Mouse (Mus musculus) lung, embryonic 14.5 days (tissue): ENCODE measurements around the gene Klf3. TPM values are rescaled to one million over a fixed set of nuclear protein-coding genes. Genes with fewer than 3 reads are reported as not detected.

ENCODE experiments used
- ATAC-seq: fragments of 200-750 bp; cut with Nextera tagmentation; 2 replicates; pipeline ENCODE4 v1.8.0; 2017; ENCODE audit warnings: mild to moderate bottlenecking, moderate TSS enrichment, moderate library complexity; ENCODE audit not compliant: insufficient read depth
- DNase-seq: peaks from one replicate; pipeline ENCODE4 v3.0.0-alpha.2; 2015
- H3K27ac ChIP-seq: fragments of 300-500 bp; sonication (generic); 2 replicates; pipeline ENCODE4 v1.5.1; 2014; ENCODE audit warnings: low read depth, mild to moderate bottlenecking, moderate library complexity
- H3K27me3 ChIP-seq: fragments of 300-500 bp; sonication (generic); 2 replicates; pipeline ENCODE4 v1.6.1; 2014; ENCODE audit warnings: low read length, control low read depth; ENCODE audit not compliant: insufficient read depth
- H3K36me3 ChIP-seq: fragments of 300-500 bp; sonication (generic); 2 replicates; pipeline ENCODE4 v1.6.1; 2014; ENCODE audit warnings: control low read depth; ENCODE audit not compliant: insufficient read depth
- H3K4me1 ChIP-seq: fragments of 300-500 bp; sonication (generic); 2 replicates; pipeline ENCODE4 v1.6.1; 2014; ENCODE audit warnings: antibody characterized with exemption, control low read depth; ENCODE audit not compliant: insufficient read depth
- H3K4me2 ChIP-seq: fragments of 300-500 bp; sonication (generic); 2 replicates; pipeline ENCODE4 v1.6.1; 2014; ENCODE audit warnings: mild to moderate bottlenecking
- H3K4me3 ChIP-seq: fragments of 300-500 bp; sonication (generic); 2 replicates; pipeline ENCODE4 v1.5.1; 2014; ENCODE audit warnings: low read depth, low read length
- H3K9ac ChIP-seq: fragments of 300-500 bp; sonication (generic); 2 replicates; pipeline ENCODE4 v1.6.1; 2014
- H3K9me3 ChIP-seq: fragments of 300-500 bp; sonication (generic); 2 replicates; pipeline ENCODE4 v1.6.1; 2016; ENCODE audit warnings: low read depth, low read length, control low read depth
- CTCF ChIP-seq: IDR thresholded peaks from 2 replicates; pipeline ENCODE4 v1.5.1; 2016; ENCODE audit warnings: antibody characterized with exemption, low read depth
- WGBS: fragments of 180-500 bp; shearing (Covaris S2); extraction: QIAGEN DNeasy Blood & Tissue Kit; methylation state at CpG from one replicate; pipeline ENCODE4 v1.1.7; 2014; 5-methylcytosine and 5-hydroxymethylcytosine counted together
- polyA plus RNA-seq: library from polyadenylated mRNA; unstranded; fragments of >200 nt; fragmentation: Nextera tagmentation; extraction: Ambion mirVana; gene quantifications from 2 replicates; pipeline ENCODE4 v1.2.1, GENCODE M21; 2014

Klf3 gene
- polyA plus RNA-seq, 1 experiment from 2014 or later = 69.3 TPM

DNA sequence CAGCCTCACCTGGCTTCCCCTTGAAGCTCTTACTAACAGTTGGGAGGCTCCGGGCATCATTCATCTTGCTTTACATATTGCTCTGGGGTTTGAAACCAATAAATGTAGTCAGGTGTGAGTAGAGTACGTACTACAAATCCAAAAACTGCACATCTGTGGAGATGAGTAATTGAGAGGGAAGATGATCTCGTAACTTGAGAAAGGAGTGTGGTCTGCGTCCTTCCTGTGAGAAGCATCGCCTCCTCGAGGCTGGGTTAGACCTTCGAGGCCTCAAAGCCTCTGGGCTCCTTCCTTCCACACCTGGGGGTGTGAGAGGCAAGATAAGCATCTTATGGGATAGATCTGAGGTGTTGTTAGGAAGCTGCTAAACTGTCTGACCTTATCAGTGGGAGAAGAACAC lies 11.2 kb downstream of the Klf3 start:
- Histone ChIP-seq H3K36me3 (peaks cover 25% of the 10 kb centered on the region), H3K4me2 (no peak overlapping the region), H3K27me3 (no peaks in the 10 kb centered on the region), H3K4me3 (no peak overlapping the region), H3K9ac (no peak overlapping the region), H3K9me3 (no peaks in the 10 kb centered on the region), H3K4me1 (peaks cover 36% of the 10 kb centered on the region), H3K27ac (no peak overlapping the region)
- ATAC-seq = no peak
- no peak for TF ChIP-seq CTCF
- WGBS = 70% methylated on average over 7 of the region's 7 CpGs
- DNase-seq = no peak

DNA sequence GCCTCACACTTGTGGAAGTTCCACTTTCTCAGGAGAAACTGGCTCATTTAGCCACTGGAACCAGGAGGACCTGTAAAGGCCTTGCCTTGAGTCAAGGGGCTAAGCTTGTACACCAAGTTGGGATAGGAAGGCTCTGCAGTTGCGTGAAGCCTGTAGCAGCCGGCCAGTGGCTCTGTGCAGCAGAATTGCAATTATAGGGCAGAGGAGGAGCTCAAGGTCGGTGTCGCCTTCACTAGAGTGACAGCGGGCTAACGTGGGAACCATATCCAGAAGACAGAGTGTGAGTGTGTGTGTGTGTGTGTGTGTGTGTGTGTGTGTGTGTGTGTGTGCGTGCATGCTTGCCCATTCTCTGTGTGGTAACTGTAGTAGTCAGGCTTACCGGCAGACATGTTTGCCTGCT lies 12.4 kb downstream of the Klf3 start:
- Histone ChIP-seq H3K4me2 (no peak overlapping the region), H3K4me1 (peaks cover 24% of the 10 kb centered on the region), H3K9me3 (no peaks in the 10 kb centered on the region), H3K4me3 (no peak overlapping the region), H3K9ac (no peak overlapping the region), H3K27ac (no peak overlapping the region), H3K27me3 (no peaks in the 10 kb centered on the region), H3K36me3 (peaks cover 35% of the 10 kb centered on the region)
- TF ChIP-seq CTCF = no peak
- ATAC-seq (no peak), DNase-seq (no peak)
- WGBS = 73% methylated on average over 8 of the region's 8 CpGs

DNA sequence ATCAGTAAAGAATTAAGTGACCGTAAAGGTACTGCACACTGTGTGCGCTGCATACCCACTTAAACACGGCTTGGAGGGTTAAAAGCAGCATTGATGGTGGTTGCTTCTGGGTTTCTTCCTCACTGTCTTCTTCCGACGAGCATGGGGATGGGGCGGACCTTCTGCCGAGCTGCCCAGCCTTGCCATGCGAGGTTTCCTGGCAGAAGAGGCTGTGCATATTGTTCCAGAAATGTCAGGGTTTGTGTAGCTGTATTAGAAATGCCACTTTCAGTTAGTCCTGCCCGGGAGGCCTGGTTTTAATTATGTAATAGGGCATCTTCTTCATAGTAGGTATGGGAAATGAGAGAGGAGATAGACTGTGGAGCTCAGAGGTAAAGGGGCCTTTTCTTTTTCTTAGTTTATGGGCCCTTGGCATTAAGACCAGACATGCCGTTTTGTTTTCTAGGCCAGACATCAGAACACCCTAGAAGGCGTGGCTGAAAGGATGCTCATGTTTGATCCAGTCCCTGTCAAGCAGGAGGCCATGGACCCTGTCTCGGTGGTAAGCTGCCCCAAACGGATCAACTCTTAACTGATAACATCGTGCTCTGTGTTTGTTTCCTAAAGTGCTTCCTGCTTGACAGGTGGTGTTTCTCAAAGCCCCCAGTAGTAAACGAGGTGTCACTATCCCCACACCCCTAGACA lies 13.2 kb downstream of the Klf3 start:
- WGBS = 36% methylated on average over 15 of the region's 15 CpGs
- Histone ChIP-seq H3K4me2 (no peak overlapping the region), H3K36me3 (peaks cover 43% of the 10 kb centered on the region), H3K4me3 (no peak overlapping the region), H3K4me1 (peaks cover 16% of the 10 kb centered on the region), H3K27ac (peak overlapping the region; percentile 77), H3K9ac (no peak overlapping the region), H3K9me3 (no peaks in the 10 kb centered on the region), H3K27me3 (no peaks in the 10 kb centered on the region)
- DNase-seq (no peak), ATAC-seq (no peak)
- no peak for TF ChIP-seq CTCF

DNA sequence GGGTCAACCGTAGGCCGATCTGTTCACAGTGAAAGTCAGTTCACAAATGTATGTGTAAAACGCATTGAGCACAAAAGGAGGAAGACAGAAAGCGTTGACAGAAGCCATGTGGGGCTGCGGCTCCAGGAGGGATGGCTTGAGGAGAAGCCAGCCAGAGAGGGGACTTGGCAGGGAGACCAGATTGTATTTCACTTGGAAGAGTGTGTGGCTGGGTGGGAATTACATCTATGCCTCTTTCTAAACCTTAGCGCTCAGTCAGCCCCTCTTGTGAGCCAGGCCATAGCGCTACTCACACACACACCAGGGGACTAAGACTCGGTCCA lies 13.7 kb downstream of the Klf3 start:
- peaks cover 11% of the 10 kb centered on the region for H3K4me1 ChIP-seq
- ATAC-seq = peak; percentile 83
- no peaks in the 10 kb centered on the region for H3K27me3 ChIP-seq
- TF ChIP-seq CTCF = no peak
- peaks cover 48% of the 10 kb centered on the region for H3K36me3 ChIP-seq
- H3K9ac ChIP-seq = no peak overlapping the region
- peak overlapping the region; percentile 77 for H3K27ac ChIP-seq
- peak; percentile 86 for DNase-seq
- H3K9me3 ChIP-seq = no peaks in the 10 kb centered on the region
- H3K4me2 ChIP-seq = no peak overlapping the region
- H3K4me3 ChIP-seq = no peak overlapping the region
- WGBS = 31% methylated on average over 8 of the region's 8 CpGs

DNA sequence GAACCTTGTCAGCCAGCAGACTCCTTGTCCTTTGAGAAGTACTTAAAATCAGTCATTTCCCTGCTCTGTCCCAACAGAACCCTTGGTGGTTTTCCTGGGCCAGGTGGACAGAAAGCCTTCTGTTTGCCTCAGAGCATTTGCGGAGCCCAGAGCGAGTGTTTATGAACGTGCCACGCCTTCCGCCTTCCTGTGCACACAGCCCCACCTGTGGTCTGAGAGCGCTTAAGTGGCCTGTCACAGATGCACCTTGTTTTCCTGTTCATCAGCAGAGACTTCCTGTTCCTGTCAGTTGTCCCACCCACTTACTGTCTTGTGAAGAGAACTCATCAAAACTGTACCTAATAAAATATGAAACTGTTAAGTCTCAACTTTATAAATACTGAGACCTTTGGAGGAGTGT lies 16.2 kb downstream of the Klf3 start:
- Histone ChIP-seq H3K9me3 (no peaks in the 10 kb centered on the region), H3K4me2 (no peak overlapping the region), H3K36me3 (peaks cover 72% of the 10 kb centered on the region), H3K4me3 (no peak overlapping the region), H3K27ac (no peak overlapping the region), H3K9ac (no peak overlapping the region), H3K27me3 (no peaks in the 10 kb centered on the region), H3K4me1 (peaks cover 5% of the 10 kb centered on the region)
- no peak for DNase-seq
- ATAC-seq = no peak
- no peak for TF ChIP-seq CTCF
- WGBS = 65% methylated on average over 6 of the region's 6 CpGs

DNA sequence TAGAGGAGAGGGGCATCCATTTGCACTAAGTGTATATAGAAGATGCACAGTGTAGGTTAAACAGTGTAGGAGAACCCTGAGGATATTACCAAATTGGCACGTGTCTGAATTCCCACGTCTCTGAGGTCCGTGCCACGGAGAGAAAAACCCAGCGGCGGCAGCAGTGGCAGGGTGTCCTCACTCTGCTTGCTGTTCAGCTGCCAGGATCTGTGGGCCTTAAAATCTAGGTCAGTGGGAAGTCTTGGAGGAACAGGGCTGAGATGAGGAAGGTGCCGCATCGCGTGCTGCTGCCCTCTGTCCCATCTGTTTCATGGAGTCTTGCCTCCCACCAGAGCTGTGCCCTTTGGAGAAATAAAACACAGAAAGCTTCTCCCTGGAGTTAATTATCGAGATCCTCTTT lies 16.9 kb downstream of the Klf3 start:
- ATAC-seq (no peak), DNase-seq (no peak)
- Histone ChIP-seq H3K27me3 (no peaks in the 10 kb centered on the region), H3K4me3 (no peak overlapping the region), H3K36me3 (peaks cover 79% of the 10 kb centered on the region), H3K4me1 (peaks cover 5% of the 10 kb centered on the region), H3K9ac (no peak overlapping the region), H3K4me2 (no peak overlapping the region), H3K27ac (no peak overlapping the region), H3K9me3 (no peaks in the 10 kb centered on the region)
- no peak for TF ChIP-seq CTCF
- WGBS = 91% methylated on average over 10 of the region's 10 CpGs

DNA sequence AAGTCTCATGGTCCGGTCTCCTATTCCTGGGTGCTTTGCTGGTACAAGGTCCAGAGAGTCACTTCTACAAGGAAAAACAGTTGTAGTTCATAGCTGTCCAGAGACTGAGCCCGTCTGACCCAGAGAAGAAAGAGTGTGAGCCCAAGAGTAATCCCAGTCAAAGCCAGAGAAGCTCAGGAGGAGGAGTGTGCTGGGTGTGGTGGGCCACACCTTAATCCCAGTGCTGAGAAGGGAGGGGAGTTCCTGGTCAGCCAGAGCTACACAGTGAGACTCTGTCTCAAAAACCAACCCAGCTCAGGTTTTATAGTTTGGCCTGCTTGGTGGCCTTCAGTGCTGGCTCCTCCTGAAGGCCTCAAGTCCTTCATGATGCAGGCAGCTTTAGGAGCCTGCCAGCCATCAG lies 18.1 kb downstream of the Klf3 start:
- TF ChIP-seq CTCF = no peak
- no peak overlapping the region for H3K4me2 ChIP-seq
- no peak overlapping the region for H3K9ac ChIP-seq
- ATAC-seq (no peak), DNase-seq (no peak)
- peaks cover 91% of the 10 kb centered on the region for H3K36me3 ChIP-seq
- H3K4me1 ChIP-seq = no peaks in the 10 kb centered on the region; the same call in 1 of the 2 replicates
- H3K27ac ChIP-seq = no peak overlapping the region
- no peak overlapping the region for H3K4me3 ChIP-seq
- whole genome bisulfite sequencing = 87% methylated on average over 2 of the region's 2 CpGs
- H3K27me3 ChIP-seq = no peaks in the 10 kb centered on the region
- H3K9me3 ChIP-seq = no peaks in the 10 kb centered on the region

DNA sequence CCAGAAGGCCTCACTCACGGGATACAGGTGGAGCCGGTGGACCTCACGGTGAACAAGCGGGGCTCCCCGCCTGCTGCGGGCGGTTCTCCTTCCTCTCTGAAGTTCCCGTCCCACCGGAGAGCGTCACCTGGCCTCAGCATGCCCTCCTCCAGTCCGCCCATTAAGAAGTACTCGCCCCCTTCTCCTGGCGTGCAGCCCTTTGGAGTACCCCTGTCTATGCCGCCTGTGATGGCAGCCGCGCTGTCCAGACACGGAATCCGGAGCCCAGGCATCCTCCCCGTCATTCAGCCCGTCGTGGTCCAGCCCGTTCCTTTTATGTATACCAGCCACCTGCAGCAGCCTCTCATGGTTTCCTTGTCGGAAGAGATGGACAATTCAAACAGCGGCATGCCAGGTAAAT lies 18.8 kb downstream of the Klf3 start:
- H3K36me3 ChIP-seq = peaks cover 96% of the 10 kb centered on the region

More for the DNA sequence above, 18.8 kb downstream of the Klf3 start:
- Histone ChIP-seq H3K27ac (no peak overlapping the region), H3K9me3 (no peaks in the 10 kb centered on the region), H3K4me1 (no peaks in the 10 kb centered on the region), H3K27me3 (no peaks in the 10 kb centered on the region), H3K9ac (no peak overlapping the region), H3K4me3 (no peak overlapping the region), H3K4me2 (no peak overlapping the region)
- TF ChIP-seq CTCF = no peak
- 92% methylated on average over 24 of the region's 24 CpGs for WGBS
- no peak for DNase-seq
- ATAC-seq = no peak
